Mouse (Mus musculus) megakaryocyte, embryonic 14.5 days (primary cell): Measurements from ENCODE around the gene Arhgap9.

ENCODE experiments used
- FLI1 ChIP-seq: IDR thresholded peaks from 2 replicates; pipeline ENCODE4 v1.6.1; 2012; ENCODE audit warnings: low read length, inconsistent platforms, mixed read lengths
- GATA1 ChIP-seq: IDR thresholded peaks from 3 replicates; pipeline ENCODE4 v1.6.1; 2012; ENCODE audit warnings: mixed read lengths, low read length, inconsistent platforms, borderline replicate concordance

GRCm38 (mm10) chr10:127323131-127323855, 1.5 kb downstream of the Arhgap9 start:
- TF ChIP-seq GATA1, result no peak
- no peak for TF ChIP-seq FLI1
